Mouse (Mus musculus): ENCODE data around the gene Nek4. TPM values are rescaled to one million over a fixed set of nuclear protein-coding genes. Genes with fewer than 3 reads are reported as not detected.
A peak's percentile ranks its signal among the peaks of the same experiment; 100 is the strongest.

Gene Nek4
- polyA plus RNA-seq (2015; fragmentation: Nextera tagmentation; extraction: Ambion mirVana): 13.5 and 16.4 TPM in 2 replicates

GRCm38 (mm10) chr14:30951154-30951825, at the start of gene Nek4:
TSS of gene Nek4 (plus strand) at chr14:30951377.
- under 1% methylated on average over 57 of the region's 57 CpGs for WGBS
- H3K27ac ChIP-seq (replicated peaks): peak within 1 kb of the TSS; percentile 80

GRCm38 (mm10) chr14:30902628-30903027, 48.5 kb upstream of the Nek4 start:
- H3K4me3 ChIP-seq: no peak overlapping the region
- no peak for ATAC-seq (ENCODE audit: low read depth)
- H3K9me3 ChIP-seq: no peaks in the 10 kb centered on the region
- no peak overlapping the region for H3K27ac ChIP-seq (replicated peaks)
- no peak overlapping the region for H3K4me2 ChIP-seq
- no peak overlapping the region for H3K9ac ChIP-seq
- no peaks in the 10 kb centered on the region for H3K27me3 ChIP-seq
- no peaks in the 10 kb centered on the region for H3K36me3 ChIP-seq
- H3K4me1 ChIP-seq (replicated peaks): no peaks in the 10 kb centered on the region
- 92% methylated on average over 5 of the region's 5 CpGs for WGBS

More at GRCm38 (mm10) chr14:30951154-30951825, at the start of gene Nek4:
- Histone ChIP-seq H3K36me3 (peaks cover 10% of the 10 kb centered on the region), H3K9me3 (no peaks in the 10 kb centered on the region), H3K4me2 (peak within 1 kb of the TSS; percentile 70), H3K27me3 (0 out of 2 replicates have a peak, but pooled peaks cover 4% of the 10 kb centered on the region), H3K4me3 (peak within 1 kb of the TSS; percentile 80), H3K9ac (peak within 1 kb of the TSS; percentile 86), H3K4me1 (replicated peaks) (peaks cover 15% of the 10 kb centered on the region)
- ATAC-seq (ENCODE audit: low read depth): peak; percentile 99

GRCm38 (mm10) chr14:30903036-30903435, 48.1 kb upstream of the Nek4 start:
- Histone ChIP-seq H3K4me1 (replicated peaks) (no peaks in the 10 kb centered on the region), H3K27me3 (no peaks in the 10 kb centered on the region), H3K27ac (replicated peaks) (no peak overlapping the region), H3K9me3 (no peaks in the 10 kb centered on the region), H3K4me3 (no peak overlapping the region), H3K9ac (no peak overlapping the region), H3K4me2 (no peak overlapping the region), H3K36me3 (no peaks in the 10 kb centered on the region)
- 60% methylated on average over 3 of the region's 3 CpGs for WGBS
- no peak for ATAC-seq (ENCODE audit: low read depth)

- WGBS: 88% methylated on average over 8 of the region's 8 CpGs
Measured at GRCm38 (mm10) chr14:30904307-30904706, 46.9 kb upstream of the Nek4 start.

GRCm38 (mm10) chr14:30906001-30906400, 45.2 kb upstream of the Nek4 start:
- Histone ChIP-seq H3K27ac (replicated peaks) (no peak overlapping the region), H3K36me3 (no peaks in the 10 kb centered on the region), H3K27me3 (no peaks in the 10 kb centered on the region), H3K4me3 (no peak overlapping the region), H3K9me3 (no peaks in the 10 kb centered on the region), H3K4me2 (no peak overlapping the region), H3K9ac (no peak overlapping the region), H3K4me1 (replicated peaks) (no peaks in the 10 kb centered on the region)
- 96% methylated on average over 6 of the region's 6 CpGs for WGBS
- no peak for ATAC-seq (ENCODE audit: low read depth)

More at GRCm38 (mm10) chr14:30904307-30904706, 46.9 kb upstream of the Nek4 start:
- H3K27me3 ChIP-seq: no peaks in the 10 kb centered on the region
- H3K27ac ChIP-seq (replicated peaks): no peak overlapping the region
- H3K9ac ChIP-seq: no peak overlapping the region
- H3K4me3 ChIP-seq: no peak overlapping the region
- no peak overlapping the region for H3K4me2 ChIP-seq
- H3K9me3 ChIP-seq: no peaks in the 10 kb centered on the region
- no peak for ATAC-seq (ENCODE audit: low read depth)
- no peaks in the 10 kb centered on the region for H3K4me1 ChIP-seq (replicated peaks)
- H3K36me3 ChIP-seq: no peaks in the 10 kb centered on the region

GRCm38 (mm10) chr14:30907814-30908265, 43.3 kb upstream of the Nek4 start:
- H3K4me3 ChIP-seq: no peak overlapping the region
- H3K36me3 ChIP-seq: no peaks in the 10 kb centered on the region
- H3K9me3 ChIP-seq: no peaks in the 10 kb centered on the region
- H3K4me2 ChIP-seq: no peak overlapping the region
- H3K27me3 ChIP-seq: no peaks in the 10 kb centered on the region
- H3K27ac ChIP-seq (replicated peaks): no peak overlapping the region
- 77% methylated on average over 3 of the region's 3 CpGs for WGBS
- no peak for ATAC-seq (ENCODE audit: low read depth)
- no peak overlapping the region for H3K9ac ChIP-seq
- no peaks in the 10 kb centered on the region for H3K4me1 ChIP-seq (replicated peaks)

GRCm38 (mm10) chr14:30911141-30911540, 40.0 kb upstream of the Nek4 start:
- H3K9ac ChIP-seq: no peak overlapping the region
- H3K4me3 ChIP-seq: no peak overlapping the region
- no peak overlapping the region for H3K27ac ChIP-seq (replicated peaks)
- no peak overlapping the region for H3K4me2 ChIP-seq
- no peaks in the 10 kb centered on the region for H3K36me3 ChIP-seq
- H3K27me3 ChIP-seq: no peaks in the 10 kb centered on the region
- 92% methylated on average over 8 of the region's 8 CpGs for WGBS
- H3K9me3 ChIP-seq: no peaks in the 10 kb centered on the region
- H3K4me1 ChIP-seq (replicated peaks): no peaks in the 10 kb centered on the region
- no peak for ATAC-seq (ENCODE audit: low read depth)

GRCm38 (mm10) chr14:30912641-30913040, 38.5 kb upstream of the Nek4 start:
- Histone ChIP-seq H3K4me1 (replicated peaks) (no peaks in the 10 kb centered on the region), H3K36me3 (no peaks in the 10 kb centered on the region), H3K27me3 (no peaks in the 10 kb centered on the region), H3K9ac (no peak overlapping the region), H3K27ac (replicated peaks) (no peak overlapping the region), H3K9me3 (no peaks in the 10 kb centered on the region), H3K4me3 (no peak overlapping the region), H3K4me2 (no peak overlapping the region)
- WGBS: 85% methylated on average over 8 of the region's 8 CpGs
- ATAC-seq (ENCODE audit: low read depth): no peak

- no peaks in the 10 kb centered on the region for H3K4me1 ChIP-seq (replicated peaks)
- no peak overlapping the region for H3K4me3 ChIP-seq
- H3K9me3 ChIP-seq: no peaks in the 10 kb centered on the region
- H3K36me3 ChIP-seq: no peaks in the 10 kb centered on the region
- H3K27ac ChIP-seq (replicated peaks): no peak overlapping the region
- no peak overlapping the region for H3K4me2 ChIP-seq
- no peak for ATAC-seq (ENCODE audit: low read depth)
- WGBS: 86% methylated on average over 5 of the region's 5 CpGs
- H3K27me3 ChIP-seq: no peaks in the 10 kb centered on the region
- H3K9ac ChIP-seq: no peak overlapping the region
Measured at GRCm38 (mm10) chr14:30913404-30913803, 37.8 kb upstream of the Nek4 start.

- Histone ChIP-seq H3K27ac (replicated peaks) (no peak overlapping the region), H3K27me3 (no peaks in the 10 kb centered on the region), H3K4me3 (no peak overlapping the region), H3K4me1 (replicated peaks) (no peaks in the 10 kb centered on the region), H3K4me2 (no peak overlapping the region), H3K36me3 (no peaks in the 10 kb centered on the region), H3K9me3 (no peaks in the 10 kb centered on the region), H3K9ac (no peak overlapping the region)
- 95% methylated on average over 1 of the region's 1 CpGs for WGBS
- ATAC-seq (ENCODE audit: low read depth): no peak
Measured at GRCm38 (mm10) chr14:30916516-30916915, 34.7 kb upstream of the Nek4 start.

GRCm38 (mm10) chr14:30922053-30922670, 29.0 kb upstream of the Nek4 start:
- no peaks in the 10 kb centered on the region for H3K9me3 ChIP-seq
- peaks cover 4% of the 10 kb centered on the region; the same call in 1 of the 2 replicates for H3K4me1 ChIP-seq (replicated peaks)
- no peak overlapping the region for H3K27ac ChIP-seq (replicated peaks)
- H3K4me2 ChIP-seq: no peak overlapping the region
- no peaks in the 10 kb centered on the region for H3K36me3 ChIP-seq
- no peak overlapping the region for H3K4me3 ChIP-seq
- no peak for ATAC-seq (ENCODE audit: low read depth)
- 57% methylated on average over 8 of the region's 8 CpGs for WGBS
- H3K27me3 ChIP-seq: no peaks in the 10 kb centered on the region
- H3K9ac ChIP-seq: no peak overlapping the region

- Histone ChIP-seq H3K9ac (no peak within 1 kb of the TSS), H3K4me2 (no peak within 1 kb of the TSS), H3K36me3 (no peaks in the 10 kb centered on the region), H3K9me3 (no peaks in the 10 kb centered on the region), H3K27me3 (no peaks in the 10 kb centered on the region), H3K4me1 (replicated peaks) (peaks cover 4% of the 10 kb centered on the region; the same call in 1 of the 2 replicates), H3K27ac (replicated peaks) (no peak within 1 kb of the TSS), H3K4me3 (no peak within 1 kb of the TSS)
- no peak for ATAC-seq (ENCODE audit: low read depth)
- 72% methylated on average over 6 of the region's 6 CpGs for WGBS
Measured at GRCm38 (mm10) chr14:30923375-30924105, 27.6 kb upstream of the Nek4 start, which contains the start of gene Itih3. TSS of gene Itih3 (minus strand) at chr14:30923760.
